Mouse (Mus musculus) spleen, postnatal 4 days (tissue): ENCODE data around the gene Tchh.
"Not testable (repeated sequence)": the region's sequence is repeated elsewhere in the genome, so short reads cannot be mapped to it uniquely, and the experiment has no call there.

ENCODE experiments used
- DNase-seq, 2 experiments: peaks; one replicate each; pipeline ENCODE4 v3.0.0; 2022; ENCODE audit warnings: low spot score in 2 of 2

The Tchh gene

GRCm38 (mm10) chr3:93442030-93442429 is at the start of gene Tchh:
TSS of gene Tchh (plus strand) at chr3:93442330.
- no peak for DNase-seq

- DNase-seq, result no peak
These were observed 48.8 kb upstream of the Tchh start, which contains the start of gene Rptn for GRCm38 (mm10) chr3:93393366-93393765. TSS of gene Rptn (plus strand) at chr3:93393699.

DNA sequence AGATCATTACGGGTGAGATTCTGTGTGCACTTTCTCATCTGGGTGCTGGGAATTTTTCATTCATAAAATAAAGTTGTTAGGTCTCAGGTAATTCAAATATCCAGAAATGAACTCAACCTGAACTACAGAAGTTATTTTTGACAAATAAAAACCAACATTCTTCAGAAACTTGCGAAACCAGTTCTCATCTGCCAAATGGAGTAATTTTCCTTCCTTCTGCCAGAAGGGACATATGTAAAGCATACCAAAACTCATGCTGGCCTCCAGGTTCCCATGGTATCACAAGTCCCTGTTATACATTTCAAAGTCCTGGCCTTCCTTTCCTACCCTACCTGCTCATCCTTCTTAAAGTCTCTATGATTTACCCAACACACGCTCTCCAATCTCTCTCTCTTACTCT is 38.2 kb upstream of the Tchh start:
- DNase-seq, result no peak

GRCm38 (mm10) chr3:93406992-93407391 is 35.1 kb upstream of the Tchh start:
- DNase-seq, result no peak

GRCm38 (mm10) chr3:93411905-93412304 is 30.2 kb upstream of the Tchh start:
- DNase-seq, result no peak

- no peak for DNase-seq
These were observed 10.5 kb upstream of the Tchh start for GRCm38 (mm10) chr3:93431673-93432072.

- no peak for DNase-seq
These were observed 1.5 kb downstream of the Tchh start for GRCm38 (mm10) chr3:93443501-93444101.

GRCm38 (mm10) chr3:93444343-93445164 is 2.4 kb downstream of the Tchh start:
- peak in 1 of 2 experiments; percentile 64 for DNase-seq

- no peak for DNase-seq
These were observed 3.1 kb downstream of the Tchh start for GRCm38 (mm10) chr3:93445165-93445705.

GRCm38 (mm10) chr3:93446128-93446755 is 4.1 kb downstream of the Tchh start:
- DNase-seq, result no peak

DNA sequence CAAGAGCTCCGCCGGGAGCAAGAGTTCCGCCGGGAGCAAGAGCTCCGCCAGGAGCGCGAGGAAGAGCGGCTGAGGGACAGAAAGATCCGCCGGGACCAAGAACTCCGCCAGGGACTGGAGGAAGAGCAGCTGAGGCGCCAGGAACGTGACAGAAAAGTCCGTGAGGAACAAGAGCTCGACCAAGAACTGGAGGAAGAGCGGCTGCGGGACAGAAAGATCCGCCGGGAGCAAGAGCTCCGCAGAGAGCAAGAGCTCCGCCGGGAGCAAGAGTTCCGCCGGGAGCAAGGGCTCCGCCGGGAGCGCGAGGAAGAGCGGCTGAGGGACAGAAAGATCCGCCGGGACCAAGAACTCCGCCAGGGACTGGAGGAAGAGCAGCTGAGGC is 4.6 kb downstream of the Tchh start:
- DNase-seq, result not testable (repeated sequence)

DNA sequence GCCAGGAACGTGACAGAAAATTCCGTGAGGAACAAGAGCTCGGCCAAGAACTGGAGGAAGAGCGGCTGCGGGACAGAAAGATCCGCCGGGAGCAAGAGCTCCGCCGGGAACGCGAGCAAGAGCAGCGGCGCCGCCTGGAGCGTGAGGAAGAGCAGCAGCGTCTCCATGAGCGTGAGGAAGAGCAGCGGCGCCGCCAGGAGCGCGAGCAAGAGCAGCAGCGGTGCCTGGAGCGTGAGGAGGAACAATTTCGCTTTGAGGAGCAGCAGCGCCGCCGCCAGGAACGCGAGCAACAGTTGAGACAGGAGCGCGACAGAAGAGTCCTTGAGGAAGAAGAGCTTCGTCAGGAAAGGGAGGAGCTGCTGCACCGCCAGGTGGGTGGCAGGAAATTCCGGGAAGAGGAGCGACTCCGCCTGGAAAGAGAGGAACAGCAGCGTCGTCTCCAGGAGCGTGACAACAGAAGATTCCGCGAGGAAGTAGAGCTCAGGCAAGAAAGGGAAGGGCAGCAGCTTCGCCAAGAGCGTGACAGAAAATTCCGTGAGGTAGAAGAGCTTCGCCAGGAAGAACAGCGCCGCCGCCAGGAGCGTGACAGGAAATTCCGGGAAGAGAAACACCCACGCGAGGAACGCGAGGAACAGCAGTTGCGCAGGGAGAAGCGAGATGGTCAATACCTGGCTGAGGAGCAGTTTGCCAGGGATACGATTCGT is 5.2 kb downstream of the Tchh start:
- peak in 1 of 2 experiments; percentile 61 for DNase-seq

- no peak for DNase-seq
These were observed 24.4 kb downstream of the Tchh start for GRCm38 (mm10) chr3:93466556-93466955.

DNA sequence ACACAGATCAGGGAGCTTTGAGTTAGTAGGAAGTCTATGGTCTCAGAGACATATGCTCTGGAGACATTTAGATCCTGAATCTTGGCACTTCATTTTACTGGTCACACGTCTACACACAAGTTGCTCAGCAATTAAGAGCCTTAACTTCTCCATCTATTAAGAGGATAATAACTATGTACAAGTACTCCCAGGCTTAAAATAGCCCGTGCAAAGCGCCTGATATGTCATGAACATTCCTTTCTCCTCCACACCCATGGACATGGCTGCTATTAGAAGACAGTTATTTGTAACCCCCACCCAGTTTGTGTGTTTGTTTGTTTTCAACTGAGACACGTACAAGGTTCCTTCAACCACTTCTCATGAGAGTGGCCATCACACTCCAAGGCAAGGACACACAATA is 25.0 kb downstream of the Tchh start:
- no peak for DNase-seq

DNA sequence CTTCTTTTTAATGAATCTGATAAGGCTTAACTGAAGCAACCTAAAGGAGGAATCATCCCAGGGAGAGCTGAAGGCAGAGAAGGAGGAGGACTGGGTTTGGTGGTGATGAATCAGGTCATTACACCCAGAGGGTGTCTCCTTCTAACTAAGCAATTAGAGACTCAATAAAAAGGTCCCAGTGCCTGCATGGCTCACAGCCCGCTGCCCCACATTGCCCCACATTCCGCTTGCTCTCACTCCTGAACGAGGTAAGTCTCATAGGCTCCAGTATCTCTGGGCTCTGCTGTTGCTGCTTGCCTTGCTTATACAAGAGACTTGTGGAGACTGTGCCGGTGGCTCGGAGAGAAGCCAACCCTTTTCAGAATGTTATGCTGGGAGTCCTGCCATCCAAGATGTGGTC is 26.4 kb downstream of the Tchh start, which contains the start of gene Tchhl1:
Tchhl1 (plus strand) TSS at position 194 of the 400 bp plus-strand sequence.
- no peak for DNase-seq

GRCm38 (mm10) chr3:93469629-93470028 is 27.5 kb downstream of the Tchh start:
- no peak for DNase-seq

GRCm38 (mm10) chr3:93480053-93480452 is 37.9 kb downstream of the Tchh start:
- no peak for DNase-seq

DNA sequence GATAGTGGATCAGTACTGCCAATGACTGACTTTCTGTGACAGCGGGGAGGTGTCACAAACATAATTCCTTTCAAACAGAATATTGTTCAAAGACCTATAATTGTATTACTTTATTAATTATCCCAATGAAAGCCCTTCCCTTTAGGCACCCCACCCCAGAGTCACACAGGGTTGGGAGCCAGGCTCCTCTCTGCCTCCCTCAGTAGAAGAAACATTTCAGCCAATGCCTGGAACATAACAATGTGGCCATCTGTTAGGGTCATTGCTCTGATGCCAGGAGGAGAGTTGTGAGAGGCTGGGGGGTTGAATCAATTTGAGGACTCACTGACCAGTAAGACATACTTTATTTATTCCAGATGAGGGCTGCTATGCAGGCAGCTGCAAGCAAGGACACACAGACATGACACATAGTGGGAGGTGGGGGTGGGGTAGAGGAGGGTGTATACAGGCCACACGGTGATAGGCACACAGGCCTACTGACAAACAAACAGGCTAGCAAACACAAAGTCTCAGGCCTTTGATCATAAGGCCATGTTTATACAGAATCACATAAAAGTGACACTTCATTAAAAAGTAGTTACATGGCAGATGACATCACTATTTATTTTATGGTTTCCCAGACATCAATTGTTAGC is 40.0 kb downstream of the Tchh start:
- DNase-seq, result no peak

DNA sequence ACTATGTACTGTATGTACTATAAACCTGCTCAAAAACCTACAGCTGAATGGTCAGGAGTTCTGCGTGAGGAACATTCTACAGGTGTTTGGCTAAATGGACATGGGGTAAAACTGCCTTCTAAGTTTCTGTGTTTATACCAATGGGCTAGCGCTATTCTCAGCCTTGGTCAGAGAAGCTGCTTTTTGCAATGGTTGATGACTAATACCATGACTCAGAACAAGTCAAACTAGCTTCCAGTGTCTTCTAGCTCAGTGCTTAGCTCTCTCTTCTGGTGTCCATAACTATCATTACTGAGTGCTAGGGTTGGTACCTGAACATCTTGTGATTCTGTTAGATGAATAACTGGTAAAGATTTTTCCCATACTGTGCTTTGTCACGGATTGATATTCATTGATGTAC is 43.5 kb downstream of the Tchh start:
- DNase-seq, result no peak

DNA sequence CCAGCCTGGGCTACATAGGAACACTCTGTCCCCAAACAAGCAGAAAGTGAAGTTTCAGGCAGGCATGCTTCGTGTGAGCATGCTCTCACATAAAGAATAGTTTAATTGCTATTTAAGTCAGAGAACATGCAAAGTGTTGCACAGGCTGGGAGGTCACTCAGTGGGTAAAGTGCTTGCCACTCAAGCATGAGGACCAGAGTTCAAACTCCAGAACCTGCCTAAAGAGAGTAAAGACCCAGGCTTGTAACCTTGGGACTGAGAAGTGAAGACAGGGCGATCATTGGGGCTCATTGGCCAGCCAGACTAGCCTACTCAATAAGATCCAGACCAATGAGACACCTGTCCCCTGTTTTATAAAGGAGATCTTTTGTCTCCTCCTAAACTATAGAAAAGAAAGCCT is 46.4 kb downstream of the Tchh start:
- DNase-seq, result no peak

DNA sequence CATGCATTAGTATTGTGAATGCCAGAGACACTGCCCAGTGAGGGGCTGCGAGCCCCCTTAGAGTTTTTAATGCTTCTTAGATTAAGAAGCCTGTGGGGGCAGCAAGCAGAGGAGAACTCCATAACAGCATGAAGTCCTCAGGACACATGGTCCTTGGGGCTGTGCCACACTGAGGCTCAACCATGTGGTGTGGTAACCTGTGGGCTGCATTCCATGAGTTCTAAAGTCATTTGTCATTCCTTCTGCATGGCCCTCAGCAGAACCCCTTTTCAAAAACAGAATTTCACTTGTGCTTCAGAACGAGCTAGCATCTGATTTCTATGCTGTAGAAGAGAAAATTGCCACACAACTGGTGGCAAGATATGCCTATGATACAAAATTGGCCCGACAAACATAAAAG is 50.0 kb downstream of the Tchh start:
- no peak for DNase-seq
